Mouse (Mus musculus) splenic B cell, adult 2 months (primary cell): ENCODE data around the gene Cpt1a.

Experiments
- DNase-seq: peaks from one replicate; pipeline ENCODE4 v3.0.0-alpha.2; 2011; ENCODE audit warnings: low read depth, low spot score
- H3K27me3 ChIP-seq: 2 replicates; pipeline ENCODE4 v1.6.1; 2012; ENCODE audit warnings: mild to moderate bottlenecking, low read length, moderate library complexity, mixed read lengths; ENCODE audit not compliant: control insufficient read depth, poor library complexity, insufficient read depth, severe bottlenecking
- H3K36me3 ChIP-seq: 2 replicates; pipeline ENCODE4 v1.6.1; 2012; ENCODE audit warnings: mild to moderate bottlenecking, low read length, moderate library complexity, mixed read lengths; ENCODE audit not compliant: control insufficient read depth, poor library complexity, insufficient read depth, severe bottlenecking

Cpt1a gene

DNA sequence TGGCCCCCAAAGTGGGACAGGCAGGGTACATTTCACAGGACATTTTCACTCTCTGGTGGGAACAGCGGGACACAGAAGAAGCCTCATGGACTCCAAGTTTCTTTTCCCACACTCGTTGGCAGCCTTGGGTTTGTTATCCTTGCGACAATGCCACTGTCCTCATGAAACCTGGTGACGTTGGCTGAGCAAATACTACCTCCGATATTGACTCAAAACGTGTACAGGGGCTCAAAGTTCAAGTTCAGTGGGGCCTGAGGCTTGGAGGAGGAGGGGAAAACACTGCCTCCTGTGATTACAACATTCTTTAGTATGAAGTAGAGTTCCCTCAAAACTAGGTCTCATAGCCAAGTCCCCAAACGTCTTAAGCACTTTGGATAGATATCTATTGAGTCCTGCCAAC, 2.0 kb upstream of the Cpt1a start:
- H3K27me3 ChIP-seq: no peaks in the 10 kb centered on the region
- H3K36me3 ChIP-seq: no peaks in the 10 kb centered on the region
- no peak for DNase-seq

DNA sequence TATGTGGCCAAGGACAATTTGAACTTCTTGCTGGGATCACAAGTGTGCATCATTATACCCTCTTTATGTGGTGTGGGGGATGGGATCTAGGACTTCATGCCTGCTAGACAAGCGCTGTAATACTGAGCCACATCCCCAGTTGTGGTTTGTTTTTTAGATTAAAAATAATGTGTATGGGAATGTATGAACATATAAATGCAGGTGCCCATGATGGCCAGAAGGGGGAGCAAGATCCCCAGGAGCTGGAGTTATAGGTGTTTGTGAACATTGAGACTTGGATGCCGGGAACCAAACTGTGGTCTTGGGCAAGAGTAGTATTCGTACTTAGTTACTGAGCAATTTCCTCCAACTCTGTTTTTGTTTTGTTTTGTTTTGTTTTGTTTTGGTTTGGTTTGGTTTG, 1.3 kb upstream of the Cpt1a start:
- Histone ChIP-seq H3K27me3 (no peaks in the 10 kb centered on the region), H3K36me3 (no peaks in the 10 kb centered on the region)
- DNase-seq: peak; percentile 73

DNA sequence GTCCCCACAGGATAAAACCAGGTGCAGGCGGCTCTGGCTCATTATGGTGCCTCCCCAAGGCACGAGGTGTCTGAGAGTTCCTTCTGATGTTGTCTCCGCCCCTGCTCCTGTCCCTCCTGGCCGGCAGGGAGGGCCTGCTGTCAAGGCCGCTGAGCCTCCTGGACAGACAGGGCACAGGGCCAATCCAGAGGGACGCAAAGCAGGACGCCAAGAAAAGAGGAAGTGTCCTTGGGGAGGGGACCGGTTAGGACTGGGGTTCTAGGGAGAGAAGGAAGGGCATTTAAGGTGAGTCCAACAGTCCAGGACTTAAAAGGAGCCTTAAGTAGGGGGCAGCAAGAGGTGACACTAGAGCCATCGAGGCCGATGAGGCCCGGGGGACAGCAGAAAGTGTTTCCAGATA, 517 bp upstream of the Cpt1a start:
- DNase-seq: peak; percentile 47
- Histone ChIP-seq H3K27me3 (no peaks in the 10 kb centered on the region), H3K36me3 (no peaks in the 10 kb centered on the region)

DNA sequence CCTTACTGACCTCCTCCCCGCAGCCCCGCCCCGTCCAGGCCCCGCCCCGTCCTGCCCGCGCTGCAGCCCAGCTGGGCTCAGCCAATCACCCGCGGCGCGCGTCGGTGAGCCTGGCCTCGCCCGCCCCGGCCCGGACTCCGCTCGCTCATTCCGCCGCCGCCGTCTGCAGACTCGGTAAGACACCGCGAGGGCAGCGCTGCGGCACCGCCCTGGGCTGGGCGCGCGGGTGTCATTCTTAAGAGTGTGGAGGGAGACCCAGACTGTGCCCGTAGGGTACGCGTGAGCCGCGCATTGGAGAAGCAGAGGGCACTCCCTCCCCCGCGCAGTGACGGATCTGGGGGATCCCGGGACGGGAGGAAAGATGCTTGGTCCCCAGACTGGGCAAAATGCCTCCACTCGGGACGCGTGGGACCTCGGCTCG, 1.1 kb downstream of the Cpt1a start:
- Histone ChIP-seq H3K36me3 (no peaks in the 10 kb centered on the region), H3K27me3 (no peaks in the 10 kb centered on the region)

DNA sequence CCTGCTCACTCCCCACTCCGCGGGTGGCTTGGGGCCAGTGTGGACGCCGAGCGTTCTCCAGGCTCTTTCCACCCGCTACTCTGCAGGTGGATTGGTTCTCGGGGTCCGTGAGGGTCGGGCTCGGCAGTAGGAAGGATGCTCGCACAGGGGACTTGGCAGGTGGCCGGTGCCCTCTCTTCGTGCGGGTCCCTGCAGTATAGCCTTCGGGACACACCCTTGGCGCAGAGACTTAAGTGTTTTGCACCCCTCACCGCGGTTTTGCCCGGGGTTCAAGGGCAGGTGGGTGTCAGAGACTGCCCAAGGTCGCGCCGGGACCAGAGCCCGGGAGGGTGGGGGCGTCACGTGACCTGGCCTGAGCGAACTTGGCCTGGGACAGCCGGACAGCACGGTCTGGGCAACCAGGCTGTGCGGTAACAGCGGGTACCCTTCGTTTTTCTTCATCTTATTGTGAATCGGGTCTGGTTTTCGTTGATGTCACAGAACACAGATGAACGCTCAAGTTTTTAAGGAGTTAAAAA, 1.7 kb downstream of the Cpt1a start:
- Histone ChIP-seq H3K36me3 (no peaks in the 10 kb centered on the region), H3K27me3 (no peaks in the 10 kb centered on the region)
- DNase-seq: peak; percentile 28

More for the DNA sequence above, 1.1 kb downstream of the Cpt1a start:
- DNase-seq: peak; percentile 81

DNA sequence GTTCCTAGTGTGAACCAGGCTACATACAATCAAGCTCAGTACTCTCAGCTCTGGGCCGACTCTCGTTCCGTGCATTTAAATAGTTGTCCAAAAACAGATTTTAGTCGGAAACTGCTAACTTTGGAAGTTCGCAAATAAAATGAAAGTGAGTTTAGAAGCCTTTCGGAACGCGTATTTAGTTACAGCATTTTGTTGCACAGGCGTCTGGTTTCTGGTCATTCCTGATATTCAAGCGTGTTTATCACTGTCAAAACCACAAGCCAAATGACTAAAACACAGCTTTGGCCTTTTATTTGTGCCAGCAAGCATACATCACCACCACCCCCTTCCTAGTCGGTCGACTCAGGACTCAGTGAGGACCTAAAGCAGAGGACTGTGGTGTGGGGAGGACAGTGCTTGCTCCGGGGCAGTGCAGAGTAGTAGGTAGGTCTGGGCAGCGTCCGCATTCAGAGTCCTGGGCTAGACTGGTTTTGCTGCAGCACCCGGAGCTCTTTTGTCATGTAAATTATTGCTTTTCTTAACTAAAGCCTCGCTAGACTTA, 2.2 kb downstream of the Cpt1a start:
- no peaks in the 10 kb centered on the region for H3K36me3 ChIP-seq
- DNase-seq: peak; percentile 26
- no peaks in the 10 kb centered on the region for H3K27me3 ChIP-seq

DNA sequence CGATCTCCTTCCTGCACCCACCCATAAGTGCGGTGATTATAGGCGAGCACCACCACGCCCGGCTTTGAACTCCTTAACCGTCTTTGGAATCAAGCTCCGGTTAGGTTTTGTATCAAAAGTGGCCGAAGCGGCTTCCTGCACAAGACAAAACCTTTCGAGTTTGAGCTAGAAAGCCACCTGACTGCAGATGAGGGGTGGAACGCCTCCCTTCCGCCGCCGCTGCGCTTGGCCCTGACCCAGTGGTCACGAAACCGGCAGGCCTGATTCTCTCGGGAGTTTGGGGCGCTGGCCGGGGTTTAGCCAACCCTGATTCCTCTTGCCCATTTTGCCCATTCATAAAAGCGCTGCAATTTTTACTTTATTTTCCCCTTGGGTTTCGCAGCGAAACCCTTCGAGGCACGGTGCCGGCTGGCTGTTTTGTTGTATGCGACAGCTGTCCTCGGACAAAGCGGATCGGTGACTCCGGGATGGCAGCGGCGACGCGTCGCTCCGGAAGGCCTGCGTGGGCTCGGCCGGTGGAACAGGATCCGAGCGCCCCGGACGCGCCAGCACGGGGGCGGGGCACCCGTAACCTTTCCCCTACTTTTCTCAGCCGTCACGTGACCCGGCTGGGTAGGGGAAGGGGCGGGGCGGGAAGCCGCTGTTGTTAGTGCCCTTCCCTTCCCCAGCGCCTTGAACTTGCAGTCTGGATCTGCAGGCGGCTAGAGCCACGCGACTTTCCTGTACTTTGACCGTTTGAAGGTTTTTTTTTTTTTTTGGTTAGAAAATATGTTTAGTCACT, 3.0 kb downstream of the Cpt1a start:
- peak; percentile 93 for DNase-seq
- H3K27me3 ChIP-seq: no peaks in the 10 kb centered on the region
- no peaks in the 10 kb centered on the region; the same call in 1 of the 2 replicates for H3K36me3 ChIP-seq

DNA sequence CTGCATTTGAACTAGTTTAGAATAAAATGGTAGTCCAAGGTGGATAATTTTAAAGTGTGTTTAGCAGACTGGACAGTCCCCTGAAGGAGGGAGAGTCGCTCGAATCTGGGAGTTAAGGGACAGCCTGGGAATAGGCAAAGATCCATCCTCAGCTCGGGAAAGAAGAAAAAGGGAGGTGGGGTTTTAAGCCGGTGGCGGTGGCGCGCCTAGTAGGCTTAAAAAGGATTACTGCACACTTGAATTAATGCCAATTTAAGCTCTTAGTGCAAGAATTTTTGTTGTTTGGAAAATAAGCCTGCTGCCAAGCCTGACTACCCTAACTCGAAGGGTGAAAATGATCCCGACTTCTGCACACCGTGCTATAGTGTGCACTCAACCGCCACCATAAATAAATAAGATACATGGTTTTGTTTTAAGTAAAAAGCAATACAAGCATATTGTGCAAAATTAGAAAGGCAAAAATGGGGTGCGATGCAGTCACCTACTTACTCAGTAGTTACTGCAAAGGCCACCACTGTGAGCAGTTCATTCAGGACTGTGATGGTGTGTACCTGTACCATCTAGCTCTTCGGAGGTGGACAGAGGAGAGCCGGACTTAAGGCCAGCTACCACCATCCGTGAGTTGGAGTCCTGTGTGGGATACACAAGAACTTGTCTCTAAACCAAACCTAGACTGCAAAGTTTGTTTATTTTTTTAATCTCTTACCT, 3.8 kb downstream of the Cpt1a start:
- no peaks in the 10 kb centered on the region; the same call in 1 of the 2 replicates for H3K36me3 ChIP-seq
- DNase-seq: no peak
- no peaks in the 10 kb centered on the region for H3K27me3 ChIP-seq

DNA sequence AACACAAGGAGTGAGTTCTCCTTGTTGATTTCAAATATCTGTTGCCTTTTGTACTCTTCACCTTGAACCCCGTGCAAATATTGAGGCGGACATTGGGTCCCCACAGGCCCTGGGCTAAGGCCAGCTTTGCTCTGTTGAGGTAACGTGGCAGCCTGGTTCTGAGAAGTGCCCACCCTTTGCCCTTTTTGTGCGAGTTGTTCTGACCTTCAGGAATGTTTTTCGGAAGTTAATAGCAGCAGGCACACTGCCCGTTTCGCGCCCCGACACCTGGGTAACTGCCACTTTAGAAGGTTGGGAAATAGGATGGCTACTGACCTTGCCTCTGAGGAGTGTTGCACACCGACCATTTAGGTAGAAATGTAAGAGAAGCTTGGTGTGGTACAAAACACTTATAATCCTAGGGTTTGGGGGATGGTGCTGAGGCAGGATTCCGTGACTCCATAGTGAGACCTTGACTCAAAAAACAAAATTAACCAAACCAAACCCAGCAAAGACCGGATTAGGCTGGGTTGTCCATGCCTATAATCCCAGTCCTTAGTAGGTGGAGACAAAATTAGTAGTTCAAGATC, 4.4 kb downstream of the Cpt1a start:
- H3K36me3 ChIP-seq: no peaks in the 10 kb centered on the region; the same call in 1 of the 2 replicates
- H3K27me3 ChIP-seq: no peaks in the 10 kb centered on the region
- no peak for DNase-seq

DNA sequence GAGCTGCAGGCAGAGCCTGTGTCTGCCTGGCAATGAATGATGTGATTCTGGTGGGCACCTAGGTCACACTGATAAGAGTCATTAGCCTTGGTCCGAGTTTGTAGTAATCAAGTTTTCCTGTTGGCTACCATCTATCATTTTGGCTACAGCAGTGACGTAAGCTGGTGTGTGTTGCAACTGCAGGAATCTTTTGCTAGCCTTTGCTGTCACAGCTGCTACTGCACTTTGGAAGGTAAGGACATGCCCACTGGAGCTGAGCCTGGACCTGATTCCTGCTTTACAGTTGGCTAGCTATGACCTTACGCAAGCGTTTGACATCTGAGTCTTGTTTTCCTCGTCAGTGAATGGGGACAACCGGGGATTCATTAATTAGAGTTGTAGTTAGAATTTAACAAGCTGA, 11.1 kb downstream of the Cpt1a start:
- Histone ChIP-seq H3K36me3 (no peaks in the 10 kb centered on the region; the same call in 1 of the 2 replicates), H3K27me3 (no peaks in the 10 kb centered on the region)
- DNase-seq: no peak

DNA sequence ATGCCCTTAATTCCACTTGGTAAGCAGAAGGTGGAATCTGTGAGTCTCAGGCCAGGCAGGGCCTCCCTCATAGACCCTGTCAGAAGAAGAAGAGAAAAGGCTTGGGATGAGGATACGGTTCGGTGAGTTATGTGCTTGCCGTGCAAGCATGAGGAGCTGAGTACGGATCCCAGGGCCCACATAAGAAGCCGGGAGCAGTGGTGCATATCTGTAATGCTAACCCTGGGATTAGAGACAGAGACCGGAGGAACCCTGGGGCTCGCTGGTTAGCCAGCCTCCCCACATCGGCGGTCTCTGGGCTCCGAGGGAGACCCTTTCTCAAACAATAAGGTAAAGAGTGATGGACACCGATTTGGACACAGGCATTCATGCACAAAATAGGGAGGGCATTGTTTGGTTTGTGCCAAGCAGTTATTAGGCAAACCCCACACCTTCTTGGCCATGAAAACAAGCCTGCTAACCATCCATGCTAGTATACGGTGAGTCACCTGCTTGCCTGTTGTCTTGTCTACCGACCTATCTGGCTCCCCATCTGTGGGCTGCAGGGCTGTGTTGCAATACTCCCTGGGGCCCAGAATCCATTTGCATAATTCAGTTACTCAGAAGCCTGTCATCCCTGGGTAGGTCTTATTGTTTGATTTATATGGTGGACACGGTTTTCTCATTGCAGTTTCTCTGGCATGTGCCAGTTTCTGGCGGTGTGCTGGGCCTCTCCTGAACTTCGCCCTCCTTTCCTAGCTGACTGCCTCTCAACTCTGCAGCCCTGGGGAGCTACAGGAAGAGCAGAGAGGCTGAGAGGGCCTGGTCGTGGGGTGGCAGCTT, 11.8 kb downstream of the Cpt1a start:
- Histone ChIP-seq H3K27me3 (no peaks in the 10 kb centered on the region), H3K36me3 (no peaks in the 10 kb centered on the region; the same call in 1 of the 2 replicates)
- DNase-seq: peak; percentile 72

DNA sequence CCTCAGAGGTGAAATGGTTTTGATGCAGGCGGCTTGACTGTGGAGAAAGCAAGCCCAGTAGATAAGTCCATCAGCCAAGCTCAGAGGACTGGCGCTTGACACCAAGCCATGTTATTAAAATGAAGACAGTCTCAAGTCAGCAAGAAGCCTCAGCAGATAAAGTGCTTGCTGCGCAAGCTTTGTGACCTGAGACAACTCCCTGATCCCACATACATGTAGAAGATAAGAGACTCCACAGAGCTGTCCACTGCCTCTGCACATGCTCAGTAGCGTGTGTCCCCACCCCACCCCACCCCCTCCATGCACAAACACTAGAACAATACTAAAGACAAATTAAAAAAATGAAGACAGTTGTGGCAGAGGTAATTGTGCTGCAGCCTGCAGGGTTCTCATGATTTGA, 12.4 kb downstream of the Cpt1a start:
- Histone ChIP-seq H3K36me3 (no peaks in the 10 kb centered on the region; the same call in 1 of the 2 replicates), H3K27me3 (no peaks in the 10 kb centered on the region)
- DNase-seq: no peak

DNA sequence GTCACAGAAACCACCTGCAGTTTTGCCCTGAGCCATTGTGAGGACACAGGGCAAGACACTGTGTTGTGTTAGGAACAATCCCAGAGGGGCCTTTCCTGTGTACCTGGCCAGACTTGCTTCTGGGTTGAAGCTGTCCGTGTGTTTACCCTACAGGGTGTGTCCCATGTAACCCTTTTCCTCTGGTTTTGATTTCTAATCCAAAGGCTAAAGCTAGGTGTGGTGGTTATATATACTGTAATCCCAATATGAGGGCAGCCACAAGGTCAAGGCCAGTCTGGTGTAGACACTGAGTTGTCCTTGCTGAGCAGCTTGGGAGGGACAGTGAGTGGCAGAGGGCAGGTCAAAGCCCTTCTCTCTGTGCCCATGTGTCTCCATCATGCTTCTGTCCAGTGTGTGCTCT, 13.8 kb downstream of the Cpt1a start:
- DNase-seq: no peak
- H3K27me3 ChIP-seq: no peaks in the 10 kb centered on the region
- H3K36me3 ChIP-seq: no peaks in the 10 kb centered on the region
